Mouse (Mus musculus) right cerebral cortex, adult 2 months (tissue): ENCODE data around the gene Erlec1.

Experiments
- DNase-seq, 2 experiments: peaks; one replicate each; pipeline ENCODE4 v3.0.0; 2021 to 2022; ENCODE audit warnings: low spot score in 2 of 2

The Erlec1 gene

DNA sequence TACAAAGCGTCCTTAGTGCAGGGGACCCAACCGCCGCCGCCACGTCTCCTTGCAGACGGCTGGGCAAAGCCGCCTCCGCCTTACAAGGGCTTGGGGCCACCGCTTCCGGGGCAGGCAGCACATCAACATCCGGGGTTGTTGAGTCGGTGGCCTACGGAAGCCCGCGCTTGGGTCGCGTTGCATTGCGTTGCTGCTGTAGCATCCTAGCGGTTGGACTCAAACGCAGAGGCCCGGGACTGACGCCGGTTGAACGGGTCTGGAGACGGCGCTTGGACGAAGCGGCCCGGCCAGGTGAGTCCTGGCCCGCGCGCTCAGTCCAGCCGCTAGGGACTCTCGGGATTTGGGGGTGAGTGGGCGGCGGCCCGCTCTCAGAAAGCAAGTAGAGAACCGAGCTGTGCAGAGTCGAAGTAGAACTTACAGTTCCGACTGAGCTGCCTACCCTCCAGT, at the start of gene Erlec1:
TSS of gene Erlec1 (minus strand) at position 57 of the 447 bp plus-strand sequence.
- DNase-seq, result peak; percentile 91 to 93

DNA sequence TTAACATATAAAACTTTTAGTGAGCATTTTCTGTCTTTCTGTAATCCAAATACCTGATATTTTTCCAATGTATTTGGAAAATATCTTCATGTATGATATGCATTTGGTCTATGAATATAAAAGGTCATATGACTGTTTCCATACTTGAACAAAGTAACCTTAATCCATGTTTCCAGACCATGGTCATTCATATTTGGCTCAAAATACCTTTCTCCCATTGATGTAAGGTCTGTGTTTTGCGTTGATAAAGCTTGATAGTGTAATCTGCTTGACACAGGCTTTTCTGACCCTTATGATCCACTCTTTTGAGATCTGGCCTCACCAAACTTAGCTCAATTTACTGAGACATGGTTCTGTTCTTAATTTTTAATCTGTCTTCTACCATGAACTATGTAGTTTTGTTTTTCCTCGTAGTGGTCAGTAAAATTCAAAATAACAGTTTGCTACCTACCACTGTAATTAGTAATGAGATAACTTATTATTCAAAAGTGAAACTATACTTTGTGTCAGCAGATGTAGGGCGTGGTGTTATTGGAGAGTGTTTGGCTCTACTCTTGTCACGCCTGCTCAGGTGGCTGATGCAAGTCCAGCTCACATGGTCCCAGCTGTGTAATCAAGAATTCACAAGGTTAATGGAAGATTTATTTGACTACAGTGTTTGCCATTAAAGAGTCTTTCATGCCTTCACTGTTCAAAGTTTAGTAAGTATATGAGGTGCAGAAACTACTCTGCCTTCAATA, 47.2 kb upstream of the Erlec1 start:
- DNase-seq, result no peak

GRCm38 (mm10) chr11:31000028-31000427, 45.9 kb upstream of the Erlec1 start:
- DNase-seq, result no peak

DNA sequence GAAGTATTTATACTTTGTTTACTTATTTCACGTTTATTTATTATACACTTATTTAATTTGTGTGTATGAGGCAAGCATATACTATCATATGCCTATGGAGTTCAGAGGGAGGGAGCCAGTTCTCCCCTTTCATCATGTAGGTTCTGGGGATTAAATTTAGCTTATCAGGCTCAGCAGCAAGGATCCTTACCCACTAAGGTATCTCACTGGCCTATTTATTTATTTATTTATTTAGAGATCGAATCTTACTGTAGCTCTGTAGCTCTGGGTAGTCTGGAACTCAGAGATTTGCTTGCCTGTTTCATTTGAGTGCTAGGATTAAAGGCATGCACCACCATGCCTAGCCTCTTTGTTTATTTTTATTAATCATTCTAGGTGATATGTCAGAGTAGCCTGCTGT, 44.6 kb upstream of the Erlec1 start:
- DNase-seq, result no peak

DNA sequence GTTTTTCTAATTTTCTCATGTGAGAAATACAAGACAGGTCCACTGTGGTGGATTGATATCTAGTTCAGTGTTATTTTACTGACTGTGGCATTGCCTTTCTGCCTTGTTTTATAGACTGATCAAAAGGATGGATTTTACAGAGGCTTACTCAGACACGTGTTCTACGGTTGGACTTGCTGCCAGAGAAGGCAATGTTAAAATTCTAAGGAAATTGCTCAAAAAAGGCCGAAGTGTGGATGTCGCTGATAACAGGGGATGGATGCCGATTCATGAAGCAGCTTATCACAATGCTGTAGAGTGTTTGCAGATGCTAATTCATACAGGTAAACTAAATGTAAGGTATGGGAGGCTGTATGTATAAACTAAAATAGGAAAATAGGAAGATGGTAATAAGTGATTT, 44.1 kb upstream of the Erlec1 start:
- DNase-seq, result no peak

GRCm38 (mm10) chr11:30996670-30997069, 42.5 kb upstream of the Erlec1 start:
- no peak for DNase-seq

- DNase-seq, result no peak
These were observed 32.5 kb upstream of the Erlec1 start for GRCm38 (mm10) chr11:30986625-30987017.

- peak; percentile 79 to 86 for DNase-seq
These were observed 31.9 kb upstream of the Erlec1 start, which contains the start of gene Chac2 for GRCm38 (mm10) chr11:30985877-30986624. Gene Chac2 (minus strand): TSS chr11:30986350.

GRCm38 (mm10) chr11:30985237-30985636, 31.1 kb upstream of the Erlec1 start:
- DNase-seq, result no peak

GRCm38 (mm10) chr11:30953469-30954154, 523 bp downstream of the Erlec1 start:
- DNase-seq, result peak; percentile 27 to 35

GRCm38 (mm10) chr11:30952829-30953228, 1.3 kb downstream of the Erlec1 start:
- no peak for DNase-seq

GRCm38 (mm10) chr11:30943522-30943921, 10.6 kb downstream of the Erlec1 start:
- DNase-seq, result peak in 1 of 2 experiments; percentile 17

GRCm38 (mm10) chr11:30928498-30928897, 25.6 kb downstream of the Erlec1 start:
- no peak for DNase-seq

DNA sequence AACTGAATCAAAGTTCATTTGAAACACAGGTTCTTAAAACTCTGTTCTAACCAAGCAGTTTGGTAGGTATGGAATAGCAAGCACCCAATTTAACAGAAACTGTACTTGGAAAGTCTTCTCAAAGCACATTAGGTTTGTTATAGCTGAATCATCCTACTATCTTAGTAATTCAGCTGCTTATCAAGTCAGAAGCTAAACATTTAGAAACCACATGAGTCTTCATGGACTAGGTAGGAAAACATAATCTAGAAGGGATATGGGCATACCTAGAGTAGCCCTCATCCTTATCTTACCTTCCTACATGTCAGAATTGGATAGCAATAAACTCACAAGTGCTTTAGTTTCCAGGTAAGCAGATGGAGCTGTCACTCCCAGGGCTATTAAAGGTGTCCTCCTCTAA, 26.1 kb downstream of the Erlec1 start:
- DNase-seq, result no peak

DNA sequence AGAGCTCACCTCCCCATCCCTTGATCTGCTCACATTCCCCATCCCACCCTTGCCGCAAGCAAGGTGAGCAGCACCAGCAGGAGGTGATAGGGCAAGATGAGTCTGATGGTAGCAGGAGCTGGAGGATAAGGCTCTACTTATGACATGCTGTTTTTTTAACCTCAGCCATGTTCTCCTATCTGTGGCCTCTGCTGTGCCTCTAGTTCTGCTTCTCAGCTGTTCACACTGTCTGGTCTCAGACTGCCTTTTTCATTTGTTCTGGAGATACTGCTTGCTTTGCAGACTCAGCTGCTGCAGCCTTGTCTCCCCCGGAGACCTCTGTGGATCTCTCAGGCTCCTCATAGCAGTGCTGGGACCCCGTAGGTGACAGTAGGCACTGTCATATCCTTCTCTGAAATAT, 30.9 kb downstream of the Erlec1 start:
- no peak for DNase-seq

GRCm38 (mm10) chr11:30920641-30921040, 33.5 kb downstream of the Erlec1 start:
- DNase-seq, result no peak

- no peak for DNase-seq
These were observed 41.8 kb downstream of the Erlec1 start for GRCm38 (mm10) chr11:30912311-30912710.

- no peak for DNase-seq
These were observed 54.8 kb downstream of the Erlec1 start for GRCm38 (mm10) chr11:30899312-30899711.

GRCm38 (mm10) chr11:30896201-30896600, 57.9 kb downstream of the Erlec1 start:
- DNase-seq, result no peak

DNA sequence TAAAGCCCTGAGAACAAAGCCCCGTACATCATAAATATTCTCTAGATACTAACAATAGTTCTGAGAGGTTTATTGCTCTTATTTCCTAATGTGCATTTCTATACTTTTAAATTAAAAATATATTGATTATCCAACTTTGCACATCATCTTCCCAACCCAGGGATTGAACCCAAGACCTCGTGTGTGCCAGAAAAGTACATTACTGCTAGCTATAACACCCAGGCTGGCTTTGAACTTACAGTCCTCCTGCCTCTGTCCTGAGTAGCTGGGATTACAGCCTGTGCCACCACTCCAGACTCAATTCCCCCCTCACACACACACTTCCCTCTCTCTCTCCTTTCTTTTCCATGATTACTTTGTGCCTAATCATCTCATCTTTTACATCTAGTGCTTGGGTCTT, 66.0 kb downstream of the Erlec1 start:
- DNase-seq, result no peak

DNA sequence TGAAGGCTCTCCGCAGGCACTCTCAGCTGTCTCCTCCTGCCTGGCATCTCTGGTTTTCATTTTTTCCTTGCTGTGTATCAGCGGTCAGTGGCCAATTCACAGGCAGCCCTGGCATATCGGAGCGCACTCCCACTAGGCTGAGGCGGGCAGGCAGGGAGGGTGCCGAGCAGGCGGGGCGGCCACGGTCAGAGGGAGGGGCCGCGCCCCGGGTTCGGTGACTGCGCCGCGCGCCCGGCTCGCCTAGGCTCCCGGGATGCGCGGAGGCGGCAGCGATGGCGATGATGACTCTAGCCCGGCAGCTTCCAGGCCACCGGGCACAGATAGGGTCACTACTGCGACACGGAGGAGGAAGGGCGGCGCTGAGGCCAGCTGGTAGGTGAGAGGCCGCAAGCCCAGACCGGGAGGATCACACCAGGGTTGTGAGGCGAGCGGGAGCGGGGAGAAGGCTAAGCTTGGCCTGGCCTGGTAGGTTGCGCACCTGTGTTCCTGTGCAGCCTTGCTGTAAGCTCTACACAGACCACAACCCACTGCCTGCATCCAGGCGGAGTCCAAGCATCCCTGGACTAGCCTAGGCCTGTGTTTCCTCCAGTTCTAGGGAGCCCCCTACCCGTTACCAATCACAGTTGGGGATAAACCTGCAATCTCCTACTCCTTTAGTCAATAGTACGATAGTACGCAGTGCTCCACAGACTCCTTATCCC, 68.8 kb downstream of the Erlec1 start, which contains the start of the genes Gpr75 and Asb3:
TSS of gene Gpr75 (plus strand) at position 188 of the 701 bp plus-strand sequence.
TSS of gene Asb3 (plus strand) at position 246 of the 701 bp plus-strand sequence.
- peak; percentile 59 to 77 for DNase-seq
